Mouse (Mus musculus) induced T-regulatory cell, adult 2 months (primary cell): ENCODE measurements around the gene Ndufv1.
A peak's percentile ranks its signal among the peaks of the same experiment; 100 is the strongest.
"Not testable (repeated sequence)": the region's sequence is repeated elsewhere in the genome, so short reads cannot be mapped to it uniquely, and the experiment has no call there.

Experiments
- DNase-seq: peaks from one replicate; pipeline ENCODE4 v3.0.0-alpha.2; 2012; ENCODE audit warnings: low read depth

Ndufv1 gene

GRCm38 (mm10) chr19:4012432-4013022 is at the start of gene Ndufv1:
Gene Ndufv1, minus strand, starts transcription at chr19:4012806.
- DNase-seq: peak; percentile 98

GRCm38 (mm10) chr19:4060899-4061465 is 48.4 kb upstream of the Ndufv1 start:
- peak; percentile 77 for DNase-seq

DNA sequence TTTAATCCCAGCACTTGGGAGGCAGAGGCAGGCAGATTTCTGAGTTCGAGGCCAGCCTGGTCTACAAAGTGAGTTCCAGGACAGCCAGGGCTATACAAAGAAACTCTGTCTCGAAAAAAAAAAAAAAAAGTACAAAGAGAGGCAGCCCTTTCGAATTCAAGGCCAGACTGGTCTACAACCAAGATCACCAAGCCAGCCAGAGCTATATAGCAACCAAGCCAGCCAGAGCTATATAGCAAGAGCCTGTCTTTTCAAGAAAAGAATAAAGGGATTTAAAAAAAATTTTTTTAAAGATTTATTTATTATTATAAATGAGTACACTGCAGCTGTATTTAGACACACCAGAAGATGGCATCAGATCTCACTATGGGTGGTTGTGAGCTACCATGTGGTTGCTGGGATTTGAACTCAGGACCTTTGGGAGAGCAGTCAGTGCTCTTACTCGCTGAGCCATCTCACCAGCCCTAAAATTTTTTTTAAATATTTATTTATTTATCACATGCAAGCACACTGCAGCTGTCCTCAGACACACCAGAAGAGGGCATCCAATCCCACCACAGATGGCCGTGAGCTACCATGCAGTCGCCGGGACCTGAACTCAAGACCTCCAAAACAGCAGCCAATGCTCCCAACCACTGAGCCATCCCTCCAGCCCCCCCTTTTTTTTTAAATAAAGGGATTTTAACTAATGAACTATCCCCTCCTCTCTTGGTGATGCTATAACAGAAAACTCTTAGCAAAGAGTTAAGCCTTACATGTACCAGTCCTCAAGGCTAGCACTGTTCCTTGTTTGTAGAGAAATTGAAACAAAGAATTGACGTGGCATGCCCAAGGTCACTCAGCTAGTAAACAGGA is 47.7 kb upstream of the Ndufv1 start:
- DNase-seq: peak; percentile 58

DNA sequence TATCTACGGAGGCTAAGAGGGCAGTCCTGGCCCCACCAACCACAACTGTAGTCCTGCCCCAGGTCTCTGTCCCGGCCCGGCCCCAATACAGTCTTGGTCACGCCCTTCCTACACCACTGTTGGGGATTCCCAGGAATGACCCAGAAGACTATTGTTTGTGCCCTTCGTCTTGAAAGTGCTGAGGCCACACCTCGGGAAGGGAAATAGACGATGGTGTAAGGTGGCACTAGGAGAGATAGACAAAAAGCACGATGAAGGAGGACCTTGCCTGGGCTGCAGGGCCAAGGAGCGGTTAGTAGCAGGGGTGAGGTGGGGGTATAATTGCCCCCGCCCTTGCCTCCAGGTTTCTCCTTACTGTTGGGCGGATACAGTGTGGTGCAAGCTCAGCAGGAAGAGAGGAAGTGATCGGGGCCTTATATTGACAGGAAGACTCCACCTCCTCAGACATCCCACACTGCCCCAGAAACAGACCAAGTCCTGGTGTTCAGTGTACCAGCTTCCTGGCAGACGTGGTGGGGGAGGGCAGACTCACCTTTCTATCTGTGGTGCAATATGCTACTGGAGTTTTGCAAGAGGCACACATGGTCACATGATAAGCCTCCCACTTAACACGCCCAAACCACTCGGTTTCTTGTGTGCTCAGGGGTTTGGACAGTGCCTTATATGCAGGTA is 46.6 kb upstream of the Ndufv1 start, which contains the start of gene Gstp3:
TSS of gene Gstp3 (minus strand) at position 501 of the 672 bp plus-strand sequence.
- peak; percentile 92 for DNase-seq

- no peak for DNase-seq
Observed at GRCm38 (mm10) chr19:4058581-4058980, 46.0 kb upstream of the Ndufv1 start.

- no peak for DNase-seq
Observed at GRCm38 (mm10) chr19:4057962-4058361, 45.4 kb upstream of the Ndufv1 start.

DNA sequence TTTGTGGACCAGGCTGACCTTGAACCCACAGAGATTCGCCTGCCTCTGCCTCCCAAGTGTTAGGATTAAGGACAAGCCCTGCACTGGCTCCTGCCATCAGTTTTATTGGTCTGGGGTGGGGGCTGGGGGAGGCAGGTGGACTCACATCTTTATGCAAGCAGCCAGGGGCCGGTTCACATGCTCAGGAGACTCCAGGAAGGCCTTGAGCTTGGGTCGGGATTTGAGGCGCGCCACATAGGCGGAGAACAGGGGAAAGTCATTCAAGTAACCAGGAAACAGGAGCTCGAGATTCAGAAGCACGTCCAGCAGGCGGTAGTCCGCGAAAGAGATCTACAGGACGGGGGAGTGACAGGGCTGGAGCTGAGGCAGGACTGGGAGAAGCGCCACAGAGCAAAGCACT is 44.8 kb upstream of the Ndufv1 start:
- no peak for DNase-seq

DNA sequence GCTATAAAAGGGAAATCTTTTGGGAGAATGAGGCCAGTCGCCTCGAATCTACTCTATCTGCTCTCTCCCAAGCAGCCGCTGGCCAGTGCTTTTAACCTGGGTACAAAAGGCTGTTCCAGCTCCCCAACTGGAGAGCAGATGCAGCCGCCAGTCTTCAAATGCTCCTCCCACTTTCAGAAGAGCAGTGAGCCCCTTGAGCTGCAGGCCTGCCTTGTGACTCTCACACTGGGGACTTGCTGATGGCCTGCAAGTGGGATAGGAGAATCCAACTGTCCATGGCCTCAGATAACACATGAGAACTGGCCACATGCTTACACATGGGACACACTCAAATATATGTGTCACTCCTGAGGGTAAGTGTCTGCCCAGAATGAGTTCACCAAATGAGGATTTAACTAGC is 44.1 kb upstream of the Ndufv1 start:
- no peak for DNase-seq

DNA sequence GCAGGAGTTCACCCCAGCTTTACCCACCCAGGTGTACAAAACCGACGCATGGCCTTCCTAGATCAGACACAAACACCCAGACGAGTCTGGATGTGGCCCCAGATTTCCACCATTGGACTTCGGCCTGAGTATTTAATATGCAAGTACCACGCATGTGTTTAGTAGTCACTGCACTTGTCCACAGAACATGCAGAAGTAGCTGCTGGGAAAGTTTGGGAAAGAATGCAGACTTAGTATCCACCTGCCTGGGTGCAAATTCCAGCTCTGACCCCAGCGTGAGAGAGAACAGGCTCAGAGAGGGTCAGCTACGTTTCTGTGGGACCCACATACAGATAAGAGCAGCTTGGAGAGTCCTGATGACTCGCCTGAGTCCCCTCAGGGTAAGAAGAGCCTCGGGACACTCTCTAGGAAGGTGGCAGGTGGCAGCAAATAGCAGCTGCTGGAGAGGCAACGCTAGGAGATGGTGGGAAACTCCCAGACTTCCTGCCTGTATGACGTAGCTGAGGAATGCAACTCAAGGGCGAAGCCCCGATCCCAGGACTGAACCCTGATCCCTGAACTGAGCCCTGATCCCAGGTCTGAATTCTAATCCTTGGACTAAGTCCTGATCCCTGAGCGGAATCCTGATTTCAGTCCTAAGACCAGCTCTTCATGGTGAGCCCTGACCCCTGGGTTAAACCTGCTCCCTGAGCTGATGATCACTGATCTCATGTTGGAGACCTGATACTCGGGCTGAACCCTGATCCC is 43.5 kb upstream of the Ndufv1 start:
- DNase-seq: no peak

DNA sequence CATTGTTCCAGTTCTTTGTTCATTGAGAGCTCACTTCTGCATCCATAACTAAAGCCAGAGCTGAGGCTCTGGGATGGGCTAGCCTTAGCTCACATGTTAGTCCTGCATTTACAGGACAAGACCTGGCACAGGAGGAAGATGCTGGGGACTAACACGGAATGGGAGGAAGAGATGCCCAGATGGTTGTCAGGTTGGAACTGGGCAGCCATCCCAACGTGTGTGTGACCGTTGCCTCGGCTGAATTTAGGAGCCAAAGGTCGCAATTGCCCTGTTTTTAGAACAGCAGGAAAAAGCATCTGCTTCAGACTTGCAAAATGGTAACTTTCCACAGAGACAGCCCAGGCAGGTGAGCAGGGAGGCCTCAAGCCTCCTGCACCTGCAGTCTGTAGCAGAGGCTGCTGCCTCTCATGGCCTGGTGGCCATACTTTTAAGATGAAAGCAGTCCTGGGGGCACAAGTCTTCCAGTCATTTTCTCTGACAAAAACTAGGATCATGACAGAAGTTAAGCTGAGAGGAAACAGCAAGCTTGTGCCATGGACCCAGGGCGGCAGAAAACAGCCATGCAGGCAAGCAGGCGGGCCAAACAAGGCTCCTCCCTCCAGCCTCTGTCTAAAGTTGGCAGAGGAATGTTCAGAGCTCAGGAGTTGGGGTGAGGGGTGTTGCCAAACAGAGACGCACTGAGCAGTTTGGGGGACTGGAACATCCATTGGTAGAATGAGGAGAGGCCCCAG is 42.8 kb upstream of the Ndufv1 start:
- DNase-seq: no peak

DNA sequence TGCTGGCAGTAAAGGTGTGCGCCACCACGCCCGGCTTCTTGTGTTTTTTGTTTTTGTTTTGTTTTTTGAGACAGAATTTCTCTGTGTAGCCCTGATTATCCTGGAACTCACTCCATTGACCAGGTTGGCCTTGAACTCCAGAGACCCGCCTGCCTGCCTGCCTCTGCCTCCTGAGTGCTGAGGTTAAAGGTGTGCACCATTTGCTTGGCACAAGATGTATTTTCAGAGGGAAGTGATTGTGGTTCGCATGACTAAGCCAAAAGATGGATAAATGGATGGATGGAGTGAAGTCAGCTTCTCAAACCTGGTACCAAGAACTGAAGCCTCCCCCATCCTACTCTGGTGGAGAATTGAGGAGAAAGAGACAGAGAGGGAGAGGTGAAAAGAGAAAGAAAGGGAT is 42.0 kb upstream of the Ndufv1 start:
- DNase-seq: no peak

DNA sequence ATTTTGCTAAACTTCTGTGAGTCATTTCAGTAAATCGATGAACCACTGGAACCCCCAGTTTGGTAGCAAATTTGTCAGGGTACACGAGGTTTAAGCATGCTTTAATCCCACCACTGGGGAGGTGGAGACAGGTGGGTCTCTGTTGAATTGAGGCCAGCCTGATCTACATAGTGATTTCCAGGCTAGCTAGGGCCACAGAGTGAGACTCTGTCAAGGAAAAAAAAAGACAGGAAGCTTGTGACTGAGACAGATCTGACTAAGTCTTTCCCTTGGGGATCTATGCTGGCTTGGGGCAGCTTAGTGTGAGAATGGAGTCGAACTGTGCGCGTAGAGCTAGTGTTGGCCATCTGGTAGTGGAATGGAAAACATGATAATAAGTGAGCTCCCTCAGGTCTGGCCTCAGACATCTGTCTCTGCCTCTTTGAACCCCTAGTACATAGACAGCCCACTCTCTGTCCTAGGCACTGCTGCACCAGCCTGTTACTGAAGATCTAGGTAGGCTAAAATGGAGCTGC is 40.0 kb upstream of the Ndufv1 start:
- DNase-seq: peak; percentile 83

- DNase-seq: peak; percentile 90
Observed at GRCm38 (mm10) chr19:4051741-4052515, 39.3 kb upstream of the Ndufv1 start.

GRCm38 (mm10) chr19:4051016-4051415 is 38.4 kb upstream of the Ndufv1 start:
- peak; percentile 60 for DNase-seq

GRCm38 (mm10) chr19:4049069-4049468 is 36.5 kb upstream of the Ndufv1 start:
- not testable (repeated sequence) for DNase-seq

GRCm38 (mm10) chr19:4047859-4048258 is 35.3 kb upstream of the Ndufv1 start:
- peak; percentile 94 for DNase-seq

DNA sequence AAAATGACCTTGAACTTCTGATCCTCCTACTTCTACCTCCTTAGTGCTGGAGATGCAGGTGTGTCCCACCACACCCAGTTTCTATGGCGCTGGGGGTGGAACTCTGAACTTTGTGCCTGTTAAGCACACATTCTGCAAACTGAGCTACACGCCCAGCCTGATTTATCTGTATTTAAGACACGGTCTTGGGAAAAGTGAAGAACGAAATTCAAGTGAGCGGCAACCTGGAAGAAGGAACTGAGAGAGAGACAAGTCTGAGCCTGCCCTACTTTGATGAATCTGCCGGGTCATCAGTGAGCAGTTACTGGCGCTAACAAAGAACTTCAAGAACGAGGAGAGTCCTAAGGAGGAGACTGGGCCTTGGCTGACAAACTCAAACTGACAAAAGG is 34.3 kb upstream of the Ndufv1 start:
- DNase-seq: no peak

GRCm38 (mm10) chr19:4045966-4046865 is 33.6 kb upstream of the Ndufv1 start, which contains the start of gene Gstp2:
Gene Gstp2, minus strand, starts transcription at chr19:4046023.
- DNase-seq: peak; percentile 24

GRCm38 (mm10) chr19:4044109-4044508 is 31.5 kb upstream of the Ndufv1 start:
- peak; percentile 41 for DNase-seq
